Mouse (Mus musculus): Measurements from ENCODE around the gene Tfpt.

The Tfpt gene

DNA sequence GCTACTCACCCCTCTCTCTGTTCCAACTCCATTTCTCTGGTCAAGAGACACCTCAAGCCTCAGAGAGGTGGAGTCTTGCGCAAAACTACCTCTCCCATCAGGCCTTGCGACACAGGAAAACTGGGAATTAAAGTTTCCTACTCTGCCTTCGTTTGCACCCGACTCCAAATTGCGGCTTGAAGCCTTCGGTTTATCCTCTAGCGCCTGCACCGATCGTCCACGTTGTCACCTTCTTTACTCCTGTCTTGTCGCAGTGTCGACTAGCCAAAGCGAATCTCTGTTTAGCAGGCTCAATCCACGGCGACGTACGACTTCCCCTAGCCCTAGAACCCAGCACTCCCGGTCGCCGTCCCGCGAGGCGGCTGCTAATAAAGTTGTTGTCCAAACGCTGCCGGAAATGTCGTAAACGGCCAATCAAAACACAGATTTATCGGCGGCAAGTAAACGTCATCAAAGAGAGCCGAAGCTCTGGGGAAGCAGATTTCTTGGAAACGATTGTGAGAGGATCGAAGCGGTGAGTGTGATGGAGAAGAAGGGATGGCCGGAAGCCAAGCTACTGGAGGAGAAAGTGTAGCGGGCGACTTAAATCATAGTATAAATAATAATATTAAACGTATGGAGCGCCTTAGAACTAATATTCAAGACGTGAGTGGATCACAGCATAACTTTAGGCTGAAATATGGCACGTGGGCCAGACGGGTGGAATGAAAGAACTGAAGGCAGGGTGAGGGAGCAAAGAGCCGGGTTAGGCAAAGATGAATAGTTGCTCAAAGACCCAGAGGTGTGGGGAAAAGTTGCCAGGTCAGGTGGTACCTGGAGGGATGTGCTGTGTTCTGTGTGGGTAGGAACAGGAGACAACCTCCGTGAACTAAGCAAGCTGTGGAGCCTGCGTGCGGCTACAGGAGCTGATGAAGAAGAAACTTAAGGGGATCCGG lies at the start of gene Tfpt, which contains the start of gene Prpf31:
Gene Tfpt, minus strand, starts transcription at position 387 of the 935 bp plus-strand sequence.
Gene Prpf31, plus strand, starts transcription at position 443 of the 935 bp plus-strand sequence.
- DNase-seq, result peak; percentile 97

DNA sequence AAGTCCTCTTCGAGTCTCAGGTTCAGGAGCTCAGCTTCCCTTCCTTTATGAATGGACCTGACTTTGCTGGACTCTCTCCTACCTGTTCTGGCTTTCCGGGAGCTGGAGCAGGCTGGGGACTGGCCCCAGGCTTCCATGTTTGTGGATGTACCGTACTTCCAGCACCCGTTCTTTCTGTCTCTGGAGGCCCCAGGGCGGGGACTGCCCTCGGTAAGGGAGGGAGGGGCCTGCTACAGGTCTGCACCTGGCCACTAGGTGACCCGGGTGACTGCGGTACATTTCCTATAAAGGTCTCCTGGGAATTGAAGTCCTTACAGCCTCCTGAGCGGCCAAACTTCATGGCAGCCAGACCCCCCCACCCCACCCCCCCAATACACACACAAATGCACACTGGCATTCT lies 47.6 kb upstream of the Tfpt start, which contains the start of gene Tmc4:
Gene Tmc4, minus strand, starts transcription at position 212 of the 400 bp plus-strand sequence.
- DNase-seq, result peak; percentile 80

DNA sequence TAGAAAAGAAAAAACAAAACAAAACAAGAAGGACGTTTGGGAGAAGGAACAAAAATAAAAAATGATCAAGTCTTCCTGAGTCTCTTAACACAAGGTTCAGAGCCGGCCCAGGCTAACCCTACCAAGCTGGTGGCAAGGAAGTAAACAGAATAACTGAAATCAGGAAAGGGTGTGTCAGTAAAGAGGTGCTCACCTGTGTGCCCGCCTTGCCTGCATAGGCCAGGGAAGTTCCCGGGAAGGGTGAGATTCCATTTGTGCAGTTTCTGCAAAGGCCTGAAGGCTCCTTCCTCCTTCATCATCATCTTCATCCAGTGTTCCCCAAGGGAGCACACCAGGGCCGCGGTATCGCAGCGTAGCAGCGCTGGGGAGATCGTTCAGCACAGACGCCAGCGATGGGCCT lies 46.6 kb upstream of the Tfpt start:
- DNase-seq, result no peak

DNA sequence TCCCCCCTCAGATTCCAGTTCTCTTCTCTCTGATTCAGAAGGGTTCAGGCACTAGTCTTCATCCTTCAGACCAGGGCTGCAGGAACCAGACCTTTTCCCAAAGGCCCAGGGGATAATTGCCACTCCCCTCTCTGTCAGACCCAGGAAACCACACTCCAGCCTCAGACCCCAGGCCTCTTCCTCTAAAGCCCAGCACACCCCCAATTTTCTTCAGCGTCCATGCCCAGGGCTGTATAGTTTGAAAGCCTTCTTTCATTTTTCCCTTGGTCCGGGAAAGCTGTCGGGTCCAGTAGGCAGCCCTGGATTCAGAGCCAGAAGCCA lies 45.5 kb upstream of the Tfpt start:
- DNase-seq, result no peak

DNA sequence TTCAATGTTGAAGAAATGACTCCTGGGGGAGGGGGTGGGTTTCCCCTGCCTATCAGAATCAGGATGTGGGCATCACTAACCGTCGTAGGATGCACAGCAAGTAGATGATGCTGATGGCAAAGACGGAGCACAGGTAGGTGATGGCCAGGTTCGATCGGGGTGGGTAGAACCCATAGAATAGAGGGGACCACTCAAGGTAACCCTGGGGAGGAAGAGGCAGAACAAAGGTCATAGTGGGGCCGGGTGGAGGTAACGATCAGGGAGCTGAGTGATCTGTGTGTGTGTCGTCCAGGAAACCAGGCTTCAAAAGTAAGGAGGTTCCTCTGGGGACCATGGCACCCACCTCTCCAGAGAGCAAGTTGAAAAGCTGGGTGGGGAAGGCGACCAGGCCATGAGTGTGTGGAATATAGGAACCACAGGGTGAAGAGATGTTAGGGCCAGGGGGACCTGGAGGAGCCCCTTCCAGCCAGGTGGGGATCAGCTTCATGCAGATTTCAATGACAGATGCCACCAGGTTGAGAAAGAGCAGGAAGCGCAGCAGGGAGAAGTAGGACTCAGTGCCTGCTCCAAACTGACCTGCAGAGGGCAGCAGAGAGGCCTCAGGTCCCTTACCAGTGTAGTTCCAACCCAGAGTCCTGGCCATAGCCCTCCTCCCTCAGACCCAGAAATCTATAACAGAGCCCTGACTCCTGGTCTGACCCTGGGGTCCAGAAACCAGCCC lies 44.9 kb upstream of the Tfpt start:
- DNase-seq, result peak; percentile 93

DNA sequence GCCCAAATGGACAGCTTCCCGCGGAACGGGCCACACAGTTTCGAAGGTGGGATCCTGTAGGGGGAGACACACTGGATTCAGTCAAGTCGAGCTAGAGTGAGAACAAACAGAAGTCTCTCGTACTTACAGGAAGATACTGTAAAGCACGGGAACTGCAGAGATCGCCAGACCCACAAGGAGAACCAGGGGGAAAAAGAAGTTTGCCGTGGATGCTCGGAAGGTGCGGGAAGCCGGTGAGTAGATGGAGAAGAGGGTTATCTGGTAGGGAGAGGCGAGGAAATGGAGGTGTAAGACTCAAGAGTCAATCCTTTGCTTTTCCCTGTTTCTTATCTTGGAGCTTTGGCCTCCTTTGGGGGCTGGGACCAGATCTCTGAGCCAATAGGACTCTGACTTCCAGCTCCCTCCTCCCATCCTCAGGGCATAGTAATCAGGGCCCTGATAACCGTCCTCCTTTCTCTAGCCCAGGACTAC lies 37.2 kb upstream of the Tfpt start:
- DNase-seq, result peak; percentile 28

DNA sequence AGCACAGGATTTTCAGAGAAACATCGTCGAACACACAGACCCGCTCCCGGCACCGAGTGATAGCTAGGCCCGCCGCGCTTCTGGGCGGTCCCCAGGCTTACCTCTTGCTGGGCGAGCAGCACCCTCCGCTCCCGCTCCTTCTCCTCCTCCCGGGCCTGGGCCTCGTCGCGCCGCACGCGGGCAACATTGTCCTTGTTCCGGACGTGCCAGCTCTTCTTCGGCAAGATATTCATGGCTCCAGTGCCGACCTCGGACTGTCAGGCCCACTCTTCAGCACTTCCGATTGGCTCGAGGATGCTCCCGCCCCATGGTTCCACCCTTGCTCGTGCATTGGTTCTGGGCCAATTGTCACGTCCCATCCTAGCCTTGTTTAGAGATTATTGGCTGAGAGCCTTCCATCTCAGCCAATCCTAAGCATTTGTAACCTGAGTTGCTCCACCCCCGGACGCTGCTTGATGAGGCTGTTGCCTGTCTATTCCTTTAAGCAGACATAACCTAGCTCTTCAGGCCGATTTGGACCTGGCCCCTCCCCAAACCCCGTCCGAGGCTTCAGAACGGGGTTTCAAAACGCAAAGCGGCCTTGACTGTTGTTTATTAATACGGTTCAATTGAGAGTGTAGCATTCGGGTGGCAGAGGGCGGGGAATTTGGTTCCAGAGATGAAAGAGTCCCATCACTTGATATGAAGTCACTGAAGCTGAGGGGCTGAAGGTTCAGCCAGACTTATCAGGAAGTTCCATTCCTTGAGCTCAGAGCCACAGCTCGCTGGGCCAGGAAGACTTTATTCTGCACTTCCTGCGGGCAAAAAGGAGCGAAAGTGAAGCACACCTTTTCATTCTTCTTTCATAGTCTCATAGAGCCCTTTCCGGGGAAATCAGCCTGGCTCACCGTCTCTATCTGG lies 35.7 kb upstream of the Tfpt start, which contains the start of gene Leng1:
Gene Leng1, minus strand, starts transcription at position 626 of the 900 bp plus-strand sequence.
- DNase-seq, result peak; percentile 99

DNA sequence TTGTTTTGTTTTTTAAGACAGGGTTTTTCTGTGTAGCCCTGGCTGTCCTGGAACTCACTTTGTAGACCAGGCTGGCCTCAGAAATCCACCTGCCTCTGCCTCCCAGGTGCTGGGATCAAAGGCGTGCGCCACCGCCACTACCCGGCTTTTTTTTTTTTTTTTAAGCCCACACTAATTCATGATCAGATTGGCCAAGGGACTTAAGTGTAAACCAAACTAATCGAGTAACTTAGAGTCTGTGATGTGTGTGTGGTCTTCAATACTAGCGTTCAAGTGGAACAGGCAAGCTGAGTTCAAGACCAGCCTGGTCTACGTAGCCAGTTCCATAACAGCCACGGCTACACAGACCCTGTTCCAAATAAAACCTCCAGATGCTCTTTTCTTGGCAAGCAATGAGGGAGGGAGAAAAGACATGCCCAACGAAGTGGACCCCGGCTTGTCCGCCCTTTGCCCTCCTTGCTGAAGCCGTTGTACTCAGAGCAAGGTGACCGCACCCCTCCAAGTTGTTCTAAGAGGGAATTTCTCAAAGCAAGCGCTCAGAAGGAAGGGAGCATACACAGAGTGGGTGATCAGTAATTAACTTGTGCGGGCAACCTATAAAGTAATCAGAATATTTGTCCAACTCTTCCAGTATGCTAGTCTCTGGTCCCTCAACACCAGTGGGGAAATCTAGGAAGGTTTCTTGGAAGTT lies 34.9 kb upstream of the Tfpt start:
- peak; percentile 17 for DNase-seq

DNA sequence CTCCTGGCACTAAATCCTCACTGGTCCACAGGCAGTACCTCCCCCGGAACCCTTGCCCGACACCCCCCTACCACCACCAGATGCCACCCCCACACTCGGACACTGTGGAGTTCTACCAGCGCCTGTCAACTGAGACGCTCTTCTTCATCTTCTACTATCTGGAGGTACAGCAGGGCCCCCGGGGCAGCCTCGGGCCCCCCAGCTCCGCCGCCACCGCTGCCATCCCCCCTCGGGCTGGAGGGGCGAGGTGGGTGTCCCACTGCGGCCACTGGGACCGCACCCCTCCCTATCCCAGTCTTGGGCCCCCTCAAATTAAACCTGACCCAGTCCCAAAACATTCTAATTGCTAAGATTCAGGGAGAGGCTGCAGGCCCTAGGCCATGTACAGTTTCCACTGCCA lies 28.8 kb upstream of the Tfpt start:
- DNase-seq, result no peak

DNA sequence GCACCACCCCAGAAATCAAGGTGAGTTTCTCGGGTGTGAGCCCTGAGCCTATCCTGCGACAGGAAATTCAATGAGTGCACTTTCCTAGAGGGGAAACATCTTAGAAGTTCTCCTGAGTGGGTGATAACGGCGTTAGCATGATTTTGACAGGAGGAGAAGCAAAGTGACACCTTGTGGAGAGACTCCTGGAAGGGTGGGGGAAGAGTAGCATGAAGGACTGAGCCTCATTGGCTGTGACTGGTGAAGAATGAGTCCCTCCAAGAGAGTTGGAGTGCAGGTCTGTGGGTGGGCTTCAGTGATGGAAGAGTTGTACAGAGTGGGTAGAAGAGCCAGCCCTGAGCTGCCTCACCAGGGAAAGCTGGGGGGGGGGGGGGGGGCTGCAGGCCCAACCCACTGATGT lies 27.2 kb upstream of the Tfpt start:
- DNase-seq, result no peak

DNA sequence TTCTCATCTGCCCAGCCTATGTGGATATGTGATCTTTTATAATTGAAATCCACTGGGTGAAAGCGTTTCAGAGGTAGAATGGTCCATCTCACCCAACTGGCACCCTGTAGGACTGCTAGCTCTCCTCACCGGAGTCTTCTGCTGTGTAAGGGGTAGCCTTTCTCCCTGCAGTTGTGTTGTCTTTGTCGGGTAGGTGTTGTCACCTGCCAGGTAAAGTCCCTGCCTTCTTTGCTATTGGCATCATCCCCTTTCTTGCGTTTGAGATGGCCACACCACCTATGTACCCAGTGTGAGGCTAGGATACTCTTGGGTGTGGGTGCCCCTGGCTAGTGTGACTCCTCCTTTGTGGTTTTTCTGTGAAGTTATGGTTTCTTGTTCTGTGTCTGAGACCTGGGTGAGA lies 16.9 kb upstream of the Tfpt start:
- no peak for DNase-seq

DNA sequence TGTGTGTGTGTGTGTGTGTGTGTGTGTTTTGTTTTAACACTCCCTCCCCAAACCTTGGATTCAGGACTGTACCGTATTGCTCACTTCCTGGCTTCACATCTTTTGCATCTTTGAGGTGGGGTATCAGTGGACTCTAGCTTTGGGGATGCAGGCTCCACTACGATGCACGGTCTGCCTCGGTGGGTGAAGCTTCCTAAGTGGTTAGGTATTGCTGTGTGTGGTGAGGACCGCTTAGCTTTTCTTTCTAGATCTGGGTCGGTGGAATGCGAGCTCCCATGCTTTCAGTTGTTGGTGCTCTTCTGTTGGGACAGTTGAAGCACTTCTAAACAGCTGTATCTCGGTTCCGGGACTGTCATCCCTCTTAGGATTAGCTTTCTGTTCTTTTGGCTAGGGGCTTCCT lies 16.5 kb upstream of the Tfpt start:
- DNase-seq, result no peak

DNA sequence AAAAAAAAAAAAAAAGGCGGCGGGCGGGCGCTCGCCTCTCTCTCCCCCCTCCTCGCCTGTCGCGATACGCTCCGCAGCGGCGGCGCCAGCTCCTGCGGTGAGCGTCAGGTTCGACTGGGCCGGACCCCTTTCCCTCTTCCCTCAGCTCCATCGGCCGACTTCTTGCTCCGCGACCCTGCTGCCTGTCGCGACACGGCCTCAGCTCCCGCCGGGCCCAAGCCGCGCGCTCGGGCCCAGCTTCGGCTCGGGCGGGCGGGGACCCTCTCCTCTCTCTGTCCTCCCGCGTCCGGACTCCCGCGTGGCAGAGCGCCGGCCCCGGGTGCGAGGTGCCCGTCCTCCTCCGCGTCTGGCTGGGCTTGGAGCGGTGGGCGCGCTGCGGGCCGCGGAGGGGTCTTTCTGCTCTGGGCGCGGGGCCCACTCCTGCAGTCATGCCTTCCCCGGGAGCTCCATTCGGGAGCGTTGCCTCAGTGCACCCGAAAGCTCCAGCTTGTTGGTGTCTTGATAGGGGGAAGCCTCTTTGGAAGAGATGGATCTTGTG lies 15.8 kb upstream of the Tfpt start:
- no peak for DNase-seq

DNA sequence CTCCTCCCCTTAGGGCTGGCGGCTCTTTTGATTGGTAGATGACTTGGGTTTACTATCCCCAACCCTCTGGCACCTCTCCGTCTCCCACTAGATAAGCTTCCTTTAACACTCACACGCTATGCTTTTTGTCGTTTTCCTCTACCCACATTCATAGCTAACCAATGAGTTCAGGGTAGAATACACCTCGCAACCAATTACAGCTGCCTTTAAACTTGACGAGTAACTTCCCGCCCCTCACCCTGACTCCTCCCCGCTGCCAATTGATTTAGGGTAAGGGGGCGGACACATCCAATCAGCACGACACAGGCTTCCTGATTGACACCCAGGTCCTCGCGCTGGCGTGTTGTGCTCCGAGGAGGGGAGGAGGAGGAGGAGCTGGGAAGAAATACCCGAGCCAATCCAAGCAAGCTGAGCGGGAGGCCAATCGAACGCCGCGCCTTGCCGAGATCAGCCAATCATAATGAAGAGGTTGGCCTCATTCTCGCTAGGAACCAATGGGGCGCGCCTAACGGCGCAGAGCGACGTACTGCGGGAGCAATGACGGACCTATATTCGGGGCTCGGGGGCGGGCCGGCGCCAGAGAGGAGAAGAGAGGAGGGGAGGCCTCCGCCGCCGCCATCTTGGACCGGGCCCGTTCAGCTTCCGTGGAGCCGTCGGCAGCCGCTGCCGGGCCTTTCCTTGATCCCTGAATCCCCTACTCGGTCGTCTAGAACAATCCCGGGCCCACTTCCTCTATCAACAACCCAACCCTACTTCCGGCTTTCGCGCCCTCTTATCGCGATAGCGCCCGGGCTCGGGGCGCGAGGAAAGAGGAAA lies 15.2 kb upstream of the Tfpt start, which contains the start of gene Cnot3:
Gene Cnot3, plus strand, starts transcription at position 597 of the 816 bp plus-strand sequence.
- DNase-seq, result peak; percentile 99

DNA sequence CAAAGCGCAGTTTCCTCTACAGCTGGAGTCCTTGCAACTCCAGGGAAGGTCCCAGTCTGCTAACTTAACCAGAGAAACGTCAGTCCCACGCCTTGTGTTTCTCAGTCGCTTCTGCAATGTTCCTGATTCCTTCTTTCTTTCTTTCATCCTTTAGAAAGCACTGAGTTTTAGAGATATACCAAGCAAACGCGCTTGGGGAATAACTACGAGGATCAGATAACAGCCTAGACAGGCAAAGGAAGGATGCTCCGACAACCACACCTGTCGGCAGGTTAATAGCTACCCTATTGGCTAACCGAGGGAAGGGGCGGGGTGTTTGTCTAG lies 14.6 kb upstream of the Tfpt start:
- no peak for DNase-seq

DNA sequence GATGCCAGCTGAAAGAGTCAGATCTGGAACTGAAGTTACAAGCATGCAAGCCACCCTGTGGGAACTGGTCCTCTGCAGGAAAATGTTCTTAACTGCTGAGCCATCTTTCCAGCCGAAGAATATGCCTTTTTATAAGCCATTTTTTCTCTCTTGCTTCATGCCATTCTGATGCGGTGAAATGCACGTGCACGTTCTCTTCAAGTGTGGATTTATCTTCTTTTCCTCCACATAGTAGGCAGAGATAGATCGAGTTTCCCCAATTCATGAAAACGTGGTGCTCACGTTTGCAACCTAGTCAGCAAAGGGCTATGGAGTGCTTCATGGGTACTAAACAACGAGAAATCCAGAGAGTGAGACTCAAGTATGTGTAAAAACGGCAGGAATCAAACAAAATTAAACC lies 14.1 kb upstream of the Tfpt start:
- DNase-seq, result no peak

DNA sequence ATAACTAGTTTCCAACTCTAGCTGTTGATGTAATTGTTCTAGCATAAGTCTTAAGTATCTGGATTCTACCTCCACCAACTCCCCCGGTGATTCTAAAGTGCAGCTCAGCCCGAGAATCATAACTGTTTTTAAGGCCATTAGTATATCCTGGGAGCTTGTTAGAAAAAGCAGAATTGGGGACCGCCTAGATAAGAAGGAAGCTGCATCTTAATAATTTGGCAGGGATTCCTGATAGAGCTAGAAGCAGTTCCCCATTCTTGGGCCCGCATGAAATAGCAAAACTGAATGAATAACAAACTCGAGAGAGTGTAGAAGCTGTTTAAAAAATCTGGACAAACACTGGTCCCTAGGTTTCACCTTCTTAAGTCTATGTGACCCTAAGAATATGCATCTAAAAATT lies 13.7 kb upstream of the Tfpt start:
- no peak for DNase-seq

DNA sequence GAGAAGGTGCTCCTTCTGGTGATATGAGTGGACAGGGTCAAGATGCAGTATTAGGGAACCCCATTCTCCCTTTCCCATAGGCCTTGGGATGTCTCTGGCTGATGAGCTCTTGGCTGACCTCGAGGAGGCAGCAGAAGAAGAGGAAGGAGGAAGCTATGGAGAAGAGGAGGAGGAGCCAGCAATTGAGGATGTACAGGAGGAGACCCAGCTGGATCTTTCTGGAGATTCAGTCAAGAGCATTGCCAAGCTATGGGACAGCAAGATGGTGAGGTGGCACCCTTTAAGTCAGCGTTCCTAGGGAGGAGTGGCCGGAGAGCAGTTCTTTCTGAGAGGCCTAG lies 718 bp upstream of the Tfpt start:
- DNase-seq, result no peak

DNA sequence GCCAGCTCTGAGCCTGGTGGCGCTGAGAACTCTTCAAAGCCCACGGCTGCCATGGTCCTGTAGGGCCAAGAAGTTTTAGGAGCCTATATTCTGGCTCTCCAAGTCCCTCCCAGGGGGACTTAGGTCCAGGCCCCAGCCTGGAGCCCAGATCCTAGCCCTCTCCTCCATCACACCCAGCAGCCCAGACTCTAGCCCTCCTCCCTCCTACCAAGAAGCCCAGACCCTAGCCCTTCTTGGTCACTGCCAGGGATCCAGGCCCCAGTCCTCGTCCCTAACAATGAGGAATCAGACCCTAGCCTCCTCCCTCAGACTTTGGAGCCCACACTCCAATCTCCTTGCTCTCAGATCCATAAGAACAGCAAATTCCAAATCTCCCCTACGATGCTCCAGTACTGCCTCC lies 699 bp downstream of the Tfpt start:
- DNase-seq, result no peak

DNA sequence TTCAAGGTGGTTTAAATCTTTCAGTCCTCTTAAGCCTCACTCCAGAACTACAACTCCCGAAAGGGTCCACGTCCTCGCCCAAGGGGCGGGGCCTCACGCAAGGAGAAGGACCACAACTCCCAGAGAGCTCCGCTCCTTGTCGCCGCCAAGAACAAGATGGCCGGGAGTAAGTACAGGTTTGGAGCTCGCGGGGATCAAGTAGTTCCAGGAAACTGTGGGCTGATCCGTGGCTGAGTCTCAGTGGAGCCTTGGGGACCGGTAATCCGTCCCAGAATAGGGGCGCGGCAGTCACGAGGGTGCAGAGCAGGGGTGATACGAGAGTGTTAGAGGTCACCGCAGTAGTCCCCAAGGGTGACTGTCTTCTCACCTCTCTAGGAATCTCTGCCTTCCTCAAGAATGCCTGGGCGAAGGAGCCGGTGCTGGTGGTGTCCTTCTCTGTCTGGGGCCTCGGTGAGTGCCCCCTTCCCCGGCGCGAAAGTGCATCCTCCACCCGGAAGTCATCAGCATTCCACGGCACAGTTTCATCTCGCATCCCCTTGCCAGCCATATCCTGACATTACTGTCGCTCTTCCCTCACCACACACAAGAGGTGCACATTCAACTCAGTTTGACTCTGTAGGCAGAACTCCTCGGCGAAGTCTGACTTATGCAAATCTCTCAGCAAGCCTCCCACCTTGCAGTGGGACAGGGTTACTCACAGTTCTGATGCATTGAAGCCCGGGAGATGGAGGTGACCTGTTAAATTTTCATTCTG lies 12.3 kb downstream of the Tfpt start, which contains the start of gene Ndufa3:
Gene Ndufa3, plus strand, starts transcription at position 132 of the 754 bp plus-strand sequence.
- DNase-seq, result peak; percentile 93

Measured in lung, postnatal 36 days (tissue).